Mouse (Mus musculus): ENCODE data around the gene Klhdc7b. TPM values are rescaled to one million over a fixed set of nuclear protein-coding genes. Genes with fewer than 3 reads are reported as not detected.

Gene Klhdc7b
- polyA plus RNA-seq, 1 experiment from 2014 or later, result 0.05 TPM

DNA sequence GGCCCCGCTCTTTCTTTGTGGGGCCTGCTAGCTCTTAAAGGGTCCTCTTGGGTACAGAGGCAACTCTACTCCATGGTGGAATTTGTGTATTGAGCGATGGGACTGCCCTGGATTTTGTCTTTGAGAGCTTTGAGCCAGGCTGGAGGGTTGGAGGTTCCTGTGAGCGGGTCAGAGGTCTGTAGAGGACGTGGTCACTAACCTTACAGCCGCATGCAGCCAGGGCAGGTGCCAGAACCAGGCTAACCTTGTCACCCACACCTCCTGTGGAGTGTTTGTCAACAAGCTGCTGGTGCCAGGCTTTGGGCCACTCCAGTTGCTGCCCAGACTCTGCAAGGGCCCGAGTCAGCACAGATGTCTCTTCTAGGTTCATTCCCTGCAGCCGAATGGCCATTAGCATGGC, 8.7 kb upstream of the Klhdc7b start:
- Histone ChIP-seq H3K4me2 (replicated peaks) (no peak overlapping the region), H3K27me3 (peaks cover 58% of the 10 kb centered on the region), H3K4me3 (no peak overlapping the region), H3K27ac (no peak overlapping the region), H3K9me3 (no peaks in the 10 kb centered on the region), H3K36me3 (peaks cover 18% of the 10 kb centered on the region), H3K4me1 (peaks cover 42% of the 10 kb centered on the region), H3K9ac (no peak overlapping the region)
- ATAC-seq (ENCODE audit: low FRiP score, low read depth), result no peak
- 78% methylated on average over 7 of the region's 7 CpGs for WGBS

DNA sequence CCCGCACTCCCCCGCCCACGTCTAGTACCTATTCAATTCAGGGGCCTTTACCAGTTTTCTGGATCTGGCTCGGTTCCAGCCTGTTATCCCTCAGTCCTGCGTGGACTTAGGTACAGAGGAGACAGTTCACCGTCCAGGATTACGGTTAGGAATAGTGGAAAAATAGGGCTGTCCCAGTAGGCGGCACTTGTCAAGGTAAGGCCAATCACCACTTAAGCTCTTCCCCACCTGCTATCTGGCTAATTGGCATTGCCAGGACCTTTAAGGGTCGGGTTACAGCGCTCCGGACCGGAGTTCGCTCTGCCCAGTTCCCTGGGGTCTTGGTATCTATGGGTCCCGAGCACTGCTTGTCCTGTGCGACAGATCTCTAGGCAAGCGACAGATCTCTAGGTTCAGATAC, 7.8 kb upstream of the Klhdc7b start, which contains the start of gene Tymp:
Tymp (minus strand) TSS at position 83 of the 400 bp plus-strand sequence.
- no peak for ATAC-seq (ENCODE audit: low FRiP score, low read depth)

DNA sequence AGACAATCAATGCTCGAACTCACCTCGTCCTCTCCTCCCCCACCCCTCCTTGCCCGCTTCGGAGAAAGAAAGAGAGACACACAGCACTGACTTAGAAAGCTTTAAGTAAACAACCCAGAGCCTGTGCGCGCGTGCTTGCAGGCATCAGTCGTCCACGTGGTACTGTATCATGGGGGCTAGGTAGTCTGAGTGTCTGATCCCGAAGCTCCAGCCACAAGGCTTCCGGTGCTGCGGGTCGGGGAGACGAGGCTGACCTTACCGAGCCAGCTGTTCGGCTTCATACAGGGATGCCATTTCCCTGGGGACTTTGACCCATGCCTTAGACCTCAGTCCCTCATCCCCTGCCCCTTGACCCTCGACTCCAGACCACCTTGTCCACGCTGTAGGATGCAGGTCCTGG, 7.4 kb upstream of the Klhdc7b start:
- peak overlapping the region; percentile 27; the same call in 1 of the 2 replicates for H3K4me2 ChIP-seq (replicated peaks)
- H3K9me3 ChIP-seq, result no peaks in the 10 kb centered on the region
- peaks cover 41% of the 10 kb centered on the region for H3K4me1 ChIP-seq
- H3K4me3 ChIP-seq, result no peak overlapping the region
- H3K9ac ChIP-seq, result peak overlapping the region; percentile 19; the same call in 1 of the 2 replicates
- no peak overlapping the region for H3K27ac ChIP-seq
- WGBS, result 5% methylated on average over 18 of the region's 18 CpGs
- ATAC-seq (ENCODE audit: low FRiP score, low read depth), result no peak
- H3K27me3 ChIP-seq, result peaks cover 69% of the 10 kb centered on the region
- H3K36me3 ChIP-seq, result peaks cover 4% of the 10 kb centered on the region

More for the DNA sequence above, 7.8 kb upstream of the Klhdc7b start, which contains the start of gene Tymp:
- no peaks in the 10 kb centered on the region for H3K9me3 ChIP-seq
- H3K27me3 ChIP-seq, result peaks cover 65% of the 10 kb centered on the region
- H3K9ac ChIP-seq, result peak within 1 kb of the TSS; percentile 19; the same call in 1 of the 2 replicates
- peak within 1 kb of the TSS; percentile 76 for H3K4me2 ChIP-seq (replicated peaks)
- H3K4me1 ChIP-seq, result peaks cover 42% of the 10 kb centered on the region
- H3K27ac ChIP-seq, result no peak within 1 kb of the TSS
- 12% methylated on average over 16 of the region's 16 CpGs for WGBS
- no peak within 1 kb of the TSS; the same call in 1 of the 2 replicates for H3K4me3 ChIP-seq
- H3K36me3 ChIP-seq, result peaks cover 8% of the 10 kb centered on the region

DNA sequence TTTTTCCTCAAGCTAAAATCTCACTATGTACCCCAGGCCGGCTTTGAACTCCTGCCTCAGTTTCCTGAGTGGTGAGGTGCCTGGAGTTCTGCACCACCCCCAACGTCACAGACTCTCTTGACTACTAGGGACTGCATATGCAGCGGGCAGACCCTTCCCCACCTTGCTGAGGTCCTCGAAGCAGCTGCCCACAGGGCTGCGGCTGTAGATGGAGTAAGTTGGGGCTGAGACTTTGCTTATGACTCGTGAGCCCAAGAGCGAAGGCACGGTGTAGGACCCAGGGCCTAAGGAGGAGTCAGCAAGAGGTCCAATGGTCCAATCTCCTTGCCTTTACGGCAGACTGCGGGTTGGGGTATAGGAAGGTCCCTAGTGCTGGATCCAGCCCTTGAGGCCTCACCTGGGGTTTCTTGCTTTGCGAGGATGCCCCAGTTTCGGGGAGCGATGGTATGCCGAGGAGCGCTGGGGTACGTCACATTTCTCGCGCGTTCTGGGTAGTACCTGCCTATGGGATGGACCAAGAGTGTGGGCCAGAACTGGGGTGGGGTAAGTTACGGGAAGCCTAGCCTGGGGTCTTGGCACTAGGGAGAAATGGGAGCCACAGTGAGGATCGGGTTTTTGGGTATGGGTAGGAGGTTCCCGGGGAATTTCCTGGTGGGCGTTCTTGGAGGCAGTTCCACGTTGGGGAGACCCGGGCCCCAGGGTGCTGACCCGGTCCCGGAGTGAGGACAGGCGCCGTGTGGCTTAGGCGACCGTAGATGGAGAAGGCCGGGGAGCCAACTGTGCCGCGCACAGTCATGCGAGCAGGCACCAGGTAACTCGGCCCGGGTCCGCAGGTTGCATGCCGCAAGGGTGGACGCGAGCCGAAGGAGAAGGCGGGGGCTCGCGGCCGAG, 6.5 kb upstream of the Klhdc7b start:
- no peak for ATAC-seq (ENCODE audit: low FRiP score, low read depth)
- H3K4me1 ChIP-seq, result peaks cover 33% of the 10 kb centered on the region
- peak overlapping the region; percentile 76 for H3K4me2 ChIP-seq (replicated peaks)
- H3K27me3 ChIP-seq, result peaks cover 75% of the 10 kb centered on the region
- peak overlapping the region; percentile 46 for H3K4me3 ChIP-seq
- WGBS, result 13% methylated on average over 43 of the region's 46 CpGs
- H3K36me3 ChIP-seq, result no peaks in the 10 kb centered on the region
- no peaks in the 10 kb centered on the region for H3K9me3 ChIP-seq
- no peak overlapping the region for H3K27ac ChIP-seq
- peak overlapping the region; percentile 62 for H3K9ac ChIP-seq

DNA sequence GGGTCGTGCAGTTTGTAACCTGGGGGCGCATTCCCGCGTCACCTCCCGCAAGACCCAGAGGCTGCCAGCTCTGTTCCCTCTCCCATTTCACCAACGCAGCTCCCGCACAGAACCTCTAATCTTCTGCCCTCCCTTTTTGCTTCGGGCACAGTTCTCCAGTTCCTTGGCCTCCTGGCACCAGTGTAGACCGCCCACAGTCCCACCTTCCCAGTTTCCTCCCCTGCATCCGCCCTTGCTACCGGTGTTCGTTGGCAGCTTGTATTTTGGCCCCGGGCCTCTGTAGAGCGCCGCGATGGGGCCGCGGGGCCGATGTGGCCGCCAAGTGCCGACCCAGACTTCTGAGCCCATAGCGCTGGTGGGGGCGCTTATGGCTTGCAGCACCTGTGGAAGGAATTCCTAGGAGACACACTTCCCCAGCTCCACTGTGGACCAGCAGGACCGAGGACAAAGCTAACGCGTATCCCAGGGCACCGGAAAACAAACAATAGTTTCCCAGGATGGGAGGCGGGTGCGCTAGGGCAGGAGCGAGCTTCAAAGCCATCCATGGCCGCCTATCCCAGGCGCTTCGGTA, 5.8 kb upstream of the Klhdc7b start, which contains the start of gene Odf3b:
Odf3b (minus strand) TSS at position 452 of the 571 bp plus-strand sequence.
- Histone ChIP-seq H3K4me1 (peaks cover 30% of the 10 kb centered on the region), H3K36me3 (no peaks in the 10 kb centered on the region), H3K9ac (peak within 1 kb of the TSS; percentile 62), H3K27me3 (peaks cover 79% of the 10 kb centered on the region), H3K9me3 (no peaks in the 10 kb centered on the region), H3K4me2 (replicated peaks) (peak within 1 kb of the TSS; percentile 76), H3K27ac (no peak within 1 kb of the TSS), H3K4me3 (peak within 1 kb of the TSS; percentile 46)
- 1% methylated on average over 33 of the region's 33 CpGs for WGBS
- no peak for ATAC-seq (ENCODE audit: low FRiP score, low read depth)

DNA sequence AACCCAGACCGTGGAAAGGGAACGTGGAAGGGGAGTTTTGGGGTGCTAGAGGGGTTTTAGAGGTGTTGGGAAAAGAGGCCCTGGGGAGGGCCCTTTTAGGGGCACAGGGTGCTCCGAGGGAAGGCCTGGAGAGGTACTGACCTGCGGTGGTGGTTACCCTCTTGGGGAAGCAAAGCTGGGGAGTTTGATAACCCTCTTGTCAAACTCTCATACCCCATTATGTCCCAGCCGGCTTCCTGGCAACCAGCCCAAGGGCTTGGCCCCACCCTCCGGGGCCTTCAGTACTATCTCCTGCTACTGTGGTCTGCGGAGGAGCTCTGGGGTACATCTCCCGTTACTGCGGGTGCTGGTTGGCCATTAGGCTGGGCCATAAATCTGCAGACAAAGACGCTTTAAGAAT, 5.3 kb upstream of the Klhdc7b start:
- Histone ChIP-seq H3K36me3 (no peaks in the 10 kb centered on the region), H3K4me3 (peak overlapping the region; percentile 46), H3K9me3 (no peaks in the 10 kb centered on the region), H3K27ac (no peak overlapping the region), H3K9ac (no peak overlapping the region), H3K4me2 (replicated peaks) (peak overlapping the region; percentile 76), H3K4me1 (peaks cover 26% of the 10 kb centered on the region), H3K27me3 (peaks cover 79% of the 10 kb centered on the region)
- no peak for ATAC-seq (ENCODE audit: low FRiP score, low read depth)
- WGBS, result 10% methylated on average over 10 of the region's 10 CpGs

DNA sequence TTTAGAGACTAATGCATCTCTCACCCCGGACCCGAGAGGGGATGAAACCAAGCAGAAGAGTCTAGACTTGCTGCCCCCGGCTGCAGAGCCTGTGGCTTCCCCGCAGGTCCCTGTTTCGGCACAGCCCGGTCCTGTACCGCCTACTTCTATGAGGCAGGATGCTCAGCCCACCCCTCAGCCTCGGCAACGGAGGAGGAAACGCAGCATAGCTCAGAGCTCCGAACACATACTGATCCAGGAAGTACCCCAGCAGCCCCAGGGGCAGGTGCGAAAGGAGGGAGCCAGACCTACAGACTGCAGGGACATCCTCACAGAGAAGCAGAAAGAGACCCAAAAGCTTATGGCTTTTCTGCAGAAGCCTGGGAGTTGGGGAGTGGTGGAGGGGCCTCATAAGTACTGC, 2.4 kb downstream of the Klhdc7b start:
- no peak for ATAC-seq (ENCODE audit: low FRiP score, low read depth)
- Histone ChIP-seq H3K4me1 (no peaks in the 10 kb centered on the region), H3K27me3 (peaks cover 39% of the 10 kb centered on the region), H3K4me3 (no peak overlapping the region), H3K4me2 (replicated peaks) (no peak overlapping the region), H3K9me3 (no peaks in the 10 kb centered on the region), H3K36me3 (no peaks in the 10 kb centered on the region), H3K27ac (no peak overlapping the region), H3K9ac (no peak overlapping the region)
- 47% methylated on average over 12 of the region's 12 CpGs for WGBS

DNA sequence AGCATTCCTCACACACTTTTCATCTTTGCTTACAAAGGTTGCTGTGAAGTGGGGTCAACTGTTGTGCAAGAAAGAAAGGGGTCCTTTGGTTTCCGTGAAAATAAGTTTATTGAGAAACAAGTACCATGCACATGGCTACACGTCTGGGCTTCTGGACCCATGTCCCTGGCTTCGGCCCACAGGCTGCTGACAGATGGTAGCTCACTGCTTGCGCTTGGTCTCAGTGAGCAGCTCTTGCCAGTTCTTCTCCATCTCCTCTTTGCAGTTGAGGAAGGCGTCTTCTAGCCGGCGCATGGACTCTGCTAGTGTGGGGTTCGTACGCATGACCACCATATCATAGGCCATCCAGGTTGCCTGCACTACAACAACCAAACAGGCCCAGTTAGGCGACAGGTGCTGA, 5.4 kb downstream of the Klhdc7b start:
- H3K4me1 ChIP-seq, result no peaks in the 10 kb centered on the region
- no peaks in the 10 kb centered on the region for H3K9me3 ChIP-seq
- peaks cover 20% of the 10 kb centered on the region for H3K27me3 ChIP-seq
- H3K36me3 ChIP-seq, result no peaks in the 10 kb centered on the region
- no peak overlapping the region for H3K4me2 ChIP-seq (replicated peaks)
- WGBS, result 89% methylated on average over 10 of the region's 10 CpGs
- H3K27ac ChIP-seq, result no peak overlapping the region
- no peak overlapping the region for H3K4me3 ChIP-seq
- no peak for ATAC-seq (ENCODE audit: low FRiP score, low read depth)
- H3K9ac ChIP-seq, result no peak overlapping the region

DNA sequence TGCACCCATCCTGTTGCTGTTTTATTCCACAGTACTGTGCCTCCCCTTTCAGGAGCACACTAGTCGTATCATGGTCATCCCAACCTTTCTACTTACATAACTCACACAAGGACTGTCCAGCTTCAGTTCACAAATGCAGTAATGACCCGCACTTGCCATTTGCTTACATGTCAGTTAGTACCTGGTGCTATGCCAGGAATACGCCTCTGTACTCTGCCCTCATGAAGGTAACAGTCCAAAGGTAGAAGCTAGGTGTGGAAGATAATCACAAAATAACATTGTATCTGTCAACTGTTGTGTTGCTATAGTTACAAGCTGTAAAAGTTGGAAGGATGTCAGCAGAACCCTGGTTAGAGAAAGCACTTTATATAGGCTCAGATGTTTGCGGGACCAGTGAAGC, 12.2 kb downstream of the Klhdc7b start:
- Histone ChIP-seq H3K27me3 (no peaks in the 10 kb centered on the region), H3K27ac (no peak overlapping the region), H3K9ac (no peak overlapping the region), H3K4me2 (replicated peaks) (no peak overlapping the region), H3K4me1 (no peaks in the 10 kb centered on the region), H3K9me3 (no peaks in the 10 kb centered on the region), H3K4me3 (no peak overlapping the region), H3K36me3 (no peaks in the 10 kb centered on the region)
- WGBS, result 90% methylated on average over 4 of the region's 4 CpGs
- ATAC-seq (ENCODE audit: low FRiP score, low read depth), result no peak

DNA sequence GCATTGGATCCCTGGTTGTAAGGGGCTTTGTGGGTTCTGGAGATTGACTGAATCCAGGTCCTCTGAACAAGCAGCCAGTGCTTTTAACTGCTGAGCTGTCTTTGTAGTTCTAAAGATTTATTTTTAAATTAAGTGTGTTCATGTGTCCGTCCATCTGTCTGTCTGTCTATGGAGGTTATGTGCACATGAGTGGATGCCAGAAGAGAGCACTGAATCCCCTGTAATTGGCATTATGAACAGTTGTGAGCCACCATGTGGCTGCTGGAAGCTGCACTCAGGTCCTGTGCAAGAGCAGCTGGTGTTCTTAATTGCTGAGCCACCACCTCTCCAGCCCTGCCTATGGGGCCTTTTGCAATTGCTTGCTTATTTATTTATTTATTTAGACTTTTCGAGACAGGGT, 13.4 kb downstream of the Klhdc7b start:
- WGBS, result 72% methylated on average over 2 of the region's 2 CpGs
- Histone ChIP-seq H3K36me3 (no peaks in the 10 kb centered on the region), H3K9me3 (no peaks in the 10 kb centered on the region), H3K27me3 (no peaks in the 10 kb centered on the region), H3K27ac (no peak overlapping the region), H3K4me3 (no peak overlapping the region), H3K4me2 (replicated peaks) (no peak overlapping the region), H3K9ac (no peak overlapping the region), H3K4me1 (no peaks in the 10 kb centered on the region)
- ATAC-seq (ENCODE audit: low FRiP score, low read depth), result no peak

DNA sequence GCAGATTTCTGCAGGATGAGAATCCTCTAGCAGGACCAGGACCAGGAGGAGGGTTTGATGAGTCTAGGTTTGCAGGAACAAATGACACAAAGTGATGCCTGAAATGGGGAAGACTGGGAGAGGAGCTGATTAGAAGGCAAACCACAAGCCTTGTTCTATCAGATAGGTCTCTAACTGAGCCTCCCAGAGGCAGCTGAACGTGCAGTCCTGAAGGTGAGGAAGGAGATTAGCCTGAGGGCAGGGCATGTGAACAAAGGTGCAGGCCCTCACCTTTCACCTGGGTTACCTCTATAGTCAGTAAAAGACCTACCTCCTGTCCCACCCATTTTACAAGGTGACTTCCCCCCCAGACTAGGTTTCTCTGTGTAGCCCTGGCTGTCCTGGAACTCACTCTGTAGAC, 15.0 kb downstream of the Klhdc7b start:
- Histone ChIP-seq H3K9ac (no peak overlapping the region), H3K4me2 (replicated peaks) (no peak overlapping the region), H3K9me3 (no peaks in the 10 kb centered on the region), H3K27ac (no peak overlapping the region), H3K36me3 (no peaks in the 10 kb centered on the region), H3K4me3 (no peak overlapping the region), H3K27me3 (no peaks in the 10 kb centered on the region), H3K4me1 (no peaks in the 10 kb centered on the region)
- 62% methylated on average over 1 of the region's 1 CpGs for WGBS
- no peak for ATAC-seq (ENCODE audit: low FRiP score, low read depth)

DNA sequence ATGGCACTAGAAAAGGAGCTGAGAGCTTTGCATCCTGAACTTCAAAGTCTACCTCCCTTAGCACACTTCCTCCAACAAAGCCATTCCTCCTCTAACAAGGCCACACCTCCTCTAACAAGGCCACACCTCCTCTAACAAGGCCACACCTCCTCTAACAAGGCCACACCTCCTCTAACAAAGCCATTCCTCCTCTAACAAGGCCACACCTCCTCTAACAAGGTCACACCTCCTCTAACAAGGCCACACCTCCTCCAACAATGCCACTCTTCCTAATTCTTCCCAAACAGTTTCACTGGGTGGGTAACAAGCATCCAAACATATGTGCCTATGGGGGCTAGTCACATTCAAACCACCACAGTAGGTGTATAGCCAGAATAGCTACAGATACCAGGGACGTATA, 17.8 kb downstream of the Klhdc7b start:
- no peaks in the 10 kb centered on the region for H3K4me1 ChIP-seq
- H3K4me2 ChIP-seq (replicated peaks), result no peak overlapping the region
- H3K27ac ChIP-seq, result no peak overlapping the region
- no peaks in the 10 kb centered on the region for H3K27me3 ChIP-seq
- H3K4me3 ChIP-seq, result no peak overlapping the region
- H3K9me3 ChIP-seq, result peaks cover 9% of the 10 kb centered on the region; the same call in 1 of the 2 replicates
- H3K36me3 ChIP-seq, result no peaks in the 10 kb centered on the region
- H3K9ac ChIP-seq, result no peak overlapping the region
- no peak for ATAC-seq (ENCODE audit: low FRiP score, low read depth)
- WGBS, result 73% methylated on average over 1 of the region's 1 CpGs

Measured in limb, embryonic 13.5 days (tissue).